Mouse (Mus musculus) telencephalon, adult 2 months (tissue): ENCODE data around the gene Pfn1.
A peak's percentile ranks its signal among the peaks of the same experiment; 100 is the strongest.

Experiments used
- DNase-seq: peaks from one replicate; pipeline ENCODE4 v3.0.0-alpha.2; 2011; ENCODE audit warnings: low read depth, low spot score

Gene Pfn1

DNA sequence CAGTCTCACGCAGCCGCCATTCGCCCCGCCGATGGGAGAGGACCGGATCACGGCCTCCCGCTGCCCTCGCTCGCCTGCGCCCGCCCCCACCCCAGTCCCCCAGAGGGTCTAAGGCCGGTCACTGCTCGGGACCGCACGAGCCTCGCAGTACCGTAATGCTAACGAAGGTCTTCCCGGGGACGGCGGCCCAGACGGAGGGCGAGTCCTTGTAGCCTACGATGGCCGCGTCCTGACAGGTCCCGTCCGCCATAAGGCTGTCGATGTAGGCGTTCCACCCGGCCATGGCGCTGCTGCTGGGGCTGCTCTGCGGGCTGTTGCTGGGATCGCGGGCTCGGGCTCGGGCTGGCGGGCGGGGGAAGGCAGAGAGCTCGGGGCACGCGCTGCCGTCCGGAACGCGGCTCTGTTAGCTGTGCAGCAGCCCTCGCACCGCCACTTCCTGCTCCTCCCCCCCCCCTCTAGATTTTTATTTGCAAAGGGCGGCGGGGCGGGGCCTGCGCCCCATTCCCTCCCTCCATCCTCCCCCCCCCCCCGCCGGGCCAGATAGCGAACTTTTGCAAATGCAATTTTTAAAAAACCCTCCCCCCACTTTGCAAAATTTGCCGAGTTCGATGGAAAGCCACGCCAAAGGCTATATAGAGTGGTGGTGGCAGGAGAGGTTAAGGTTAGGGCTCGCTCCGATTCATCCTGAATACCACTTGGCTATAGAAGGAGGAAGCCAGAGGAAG lies at the start of gene Pfn1:
TSS of gene Pfn1 (minus strand) at position 447 of the 725 bp plus-strand sequence.
- DNase-seq = peak; percentile 62

DNA sequence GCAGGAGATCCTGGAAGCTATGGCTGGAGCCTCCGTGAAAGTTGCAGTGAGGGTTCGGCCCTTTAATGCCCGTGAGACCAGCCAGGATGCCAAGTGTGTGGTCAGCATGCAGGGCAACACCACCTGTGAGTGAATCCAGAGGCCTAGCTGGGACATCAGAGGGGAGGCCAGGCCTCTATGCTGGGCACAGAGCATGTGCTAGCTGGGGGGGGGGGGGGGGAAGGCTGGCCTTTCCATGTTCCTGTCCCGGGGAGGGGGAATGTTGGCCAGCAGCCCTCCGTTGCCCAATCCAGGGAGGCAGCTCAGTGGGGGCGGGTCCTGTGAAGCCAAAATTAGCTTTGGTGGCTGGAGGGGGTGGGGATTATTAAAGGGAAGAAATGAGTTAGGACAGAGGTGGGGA lies 48.3 kb upstream of the Pfn1 start:
- DNase-seq = no peak

DNA sequence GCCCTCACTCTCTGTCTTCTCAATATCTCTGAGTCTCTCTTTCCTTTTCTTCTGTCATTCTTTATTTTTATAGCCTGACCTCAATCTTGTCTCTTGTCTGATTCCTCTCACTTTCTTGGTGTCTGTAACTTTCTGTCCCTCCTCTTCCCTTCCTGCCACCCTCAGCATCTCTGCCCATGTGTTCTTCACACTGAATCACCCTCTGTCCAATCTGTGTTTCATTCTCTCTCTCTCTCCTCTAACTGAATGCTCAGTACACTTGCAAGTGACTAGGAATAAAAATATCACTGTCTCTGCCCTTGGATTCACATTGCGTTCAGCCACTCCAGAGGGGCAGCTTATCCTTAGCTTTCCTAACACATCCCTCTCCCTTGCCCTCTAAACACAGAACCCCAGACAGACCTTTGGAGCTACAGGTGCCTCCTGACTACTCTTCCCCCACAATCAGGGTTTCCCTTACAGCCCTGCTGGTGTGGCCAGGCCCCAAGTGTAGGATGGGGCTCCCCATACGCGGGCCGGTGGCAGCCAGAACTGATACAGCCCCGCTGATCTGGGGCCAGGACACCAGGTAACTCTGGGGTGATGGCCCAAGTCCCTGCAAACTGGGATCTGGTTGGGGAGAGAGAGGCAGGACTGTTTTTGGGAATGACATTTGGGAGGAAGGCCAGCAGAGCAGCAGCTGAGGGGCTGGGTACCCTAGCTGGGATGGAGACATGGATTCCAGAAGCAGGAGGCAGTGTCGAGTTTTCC lies 47.7 kb upstream of the Pfn1 start:
- peak; percentile 36 for DNase-seq

DNA sequence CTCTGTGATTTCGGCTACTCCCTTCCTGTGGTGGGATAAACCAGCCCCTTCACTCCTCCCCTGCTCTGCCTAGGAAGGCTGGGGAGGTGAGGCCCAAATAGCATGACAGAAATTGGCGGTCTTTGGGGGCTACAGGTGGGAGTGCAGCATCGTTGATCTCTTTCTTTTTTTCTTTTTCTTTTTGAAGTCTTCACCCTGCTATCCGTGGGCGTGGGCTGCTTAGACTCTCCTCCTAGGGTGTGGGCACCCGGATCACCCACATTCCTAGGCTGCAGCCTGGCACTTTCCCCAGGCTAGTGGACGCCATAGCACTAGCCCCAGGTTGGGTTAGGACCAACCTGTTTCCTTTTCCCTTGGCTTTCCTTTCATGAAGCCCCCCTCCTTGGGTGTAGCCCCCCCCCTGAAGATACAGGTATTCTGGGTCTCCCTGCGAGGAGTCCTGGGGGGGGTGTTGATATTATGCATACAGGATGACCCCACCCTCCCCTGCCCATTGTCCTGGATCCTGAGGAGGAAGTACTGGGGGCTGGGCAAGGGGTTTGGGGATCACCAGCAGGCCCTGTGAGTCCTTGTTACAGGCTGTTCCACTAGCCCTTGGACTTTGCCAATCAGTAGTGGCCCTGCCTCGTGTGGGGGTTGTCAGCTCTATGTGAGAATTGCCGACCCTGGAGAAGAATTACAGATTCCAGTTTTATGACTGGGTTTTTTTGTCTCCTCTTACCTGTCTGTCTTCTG lies 46.9 kb upstream of the Pfn1 start:
- DNase-seq = no peak

DNA sequence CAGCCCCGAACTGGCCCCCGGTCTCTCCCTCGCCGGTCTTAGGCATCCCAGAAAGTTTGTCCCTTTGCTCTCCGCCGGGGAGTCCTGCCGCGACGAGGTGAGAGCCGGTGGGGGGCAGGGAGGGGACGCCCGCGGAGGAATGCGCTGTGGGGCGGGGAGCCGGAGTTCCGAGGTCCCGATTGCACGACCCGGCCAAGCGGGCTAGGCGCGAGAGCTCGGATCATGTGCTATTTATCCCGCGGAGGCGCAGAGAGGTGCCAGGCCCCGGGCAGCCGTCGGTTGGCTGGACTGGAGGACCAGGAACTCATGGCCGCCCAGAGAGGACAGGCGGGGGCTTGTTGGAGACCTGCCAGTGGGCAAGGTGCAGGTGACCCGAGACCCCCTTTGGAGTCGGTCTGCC lies 46.2 kb upstream of the Pfn1 start:
- DNase-seq = no peak

DNA sequence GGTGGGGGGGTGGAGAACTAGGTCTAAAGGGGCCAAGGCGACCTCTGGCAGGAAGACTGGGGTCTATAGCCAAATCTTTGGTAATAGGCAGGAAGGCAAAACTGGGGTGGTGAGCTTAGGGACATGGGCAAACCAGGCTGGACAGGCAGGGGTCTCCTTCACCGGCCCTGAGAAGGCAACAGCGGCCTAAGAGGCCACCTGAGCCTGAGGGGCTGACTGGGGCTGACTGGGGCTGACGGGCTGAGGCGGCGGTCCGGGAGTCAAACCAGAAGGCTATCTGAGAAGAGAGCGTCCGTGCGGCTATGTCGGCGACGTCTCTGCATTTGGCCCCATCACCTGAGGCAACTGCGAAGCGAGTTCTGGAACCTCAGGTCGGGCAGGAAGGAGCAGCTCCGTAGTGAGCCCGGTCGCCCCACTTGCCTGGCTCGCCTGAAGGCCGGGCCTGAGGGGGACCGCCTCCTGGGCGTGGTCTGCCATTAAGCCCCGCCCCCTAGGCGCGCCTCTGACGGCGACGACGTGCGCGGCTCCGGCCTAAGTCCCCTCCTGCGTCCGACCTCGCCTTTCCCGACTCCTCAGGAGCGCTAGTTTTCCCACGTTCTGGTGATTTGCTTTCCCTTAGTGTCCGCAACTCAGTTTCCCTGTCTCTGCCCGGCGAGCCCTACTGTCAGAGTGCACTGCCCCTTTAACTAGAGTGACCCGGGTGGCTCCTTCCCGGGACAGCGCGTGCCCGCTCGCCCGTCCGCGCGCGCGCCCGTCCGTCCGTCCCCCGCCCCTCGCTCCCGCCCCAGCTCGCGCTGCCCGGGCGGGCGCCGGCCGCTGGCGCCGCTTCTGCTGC lies 45.5 kb upstream of the Pfn1 start, which contains the start of the genes Inca1 and Kif1c:
TSS of gene Inca1 (minus strand) at position 434 of the 835 bp plus-strand sequence.
TSS of gene Kif1c (plus strand) at position 827 of the 835 bp plus-strand sequence.
- DNase-seq = peak; percentile 85

DNA sequence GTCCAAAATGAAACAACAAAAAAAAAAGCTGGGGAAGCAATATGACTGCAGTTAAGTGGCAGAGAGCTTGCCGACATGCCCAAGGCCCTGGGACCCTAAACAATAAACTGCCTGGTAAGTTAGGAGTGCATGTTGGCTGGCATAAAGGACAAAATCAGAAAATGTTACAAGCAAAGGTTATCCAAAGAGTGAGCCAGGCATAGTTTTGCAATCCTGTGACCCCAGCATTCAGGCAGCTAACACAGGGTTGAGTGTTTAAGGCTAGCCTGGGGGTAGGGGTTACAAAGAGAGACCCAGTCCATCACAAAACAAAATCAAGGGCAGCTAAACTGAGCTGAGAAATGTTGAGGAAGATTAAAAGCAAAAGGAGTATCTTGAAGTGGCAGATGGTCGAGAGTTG lies 44.6 kb upstream of the Pfn1 start:
- no peak for DNase-seq

DNA sequence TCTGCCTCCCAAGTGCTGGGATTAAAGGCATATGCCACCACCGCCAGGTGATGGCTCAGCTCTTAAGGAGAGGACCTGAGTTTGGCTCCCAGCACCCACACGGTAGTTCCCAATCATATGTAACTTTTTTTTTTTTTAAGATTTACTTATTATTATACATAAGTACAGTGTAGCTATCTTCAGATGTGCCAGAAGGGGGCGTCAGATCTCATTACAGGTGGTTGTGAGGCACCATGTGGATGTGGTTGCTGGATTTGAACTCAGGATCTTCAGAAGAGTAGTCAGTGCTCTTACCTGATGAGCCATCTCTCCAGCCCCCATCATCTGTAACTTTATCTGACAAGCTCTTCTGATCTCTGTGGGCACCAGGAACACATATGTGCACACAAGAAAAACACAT lies 42.9 kb upstream of the Pfn1 start:
- DNase-seq = no peak

DNA sequence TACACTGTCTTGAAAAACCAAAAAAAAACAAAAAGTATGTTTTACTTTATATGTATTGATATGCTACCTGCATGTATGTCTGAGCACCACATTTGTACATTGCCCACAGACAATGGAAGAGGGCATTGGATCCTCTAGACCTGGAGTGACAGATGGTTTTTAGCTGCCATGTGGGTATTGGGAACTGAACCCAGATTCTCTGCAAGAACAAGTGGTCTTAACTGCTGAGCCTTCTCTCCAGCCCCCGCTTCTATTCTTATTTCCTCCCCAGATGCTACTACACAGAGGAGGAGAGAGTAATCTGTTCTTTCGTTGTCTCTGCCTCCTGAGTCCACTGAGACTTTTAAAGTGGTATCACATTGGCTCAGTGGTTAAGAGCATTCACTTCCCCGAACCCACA lies 39.1 kb upstream of the Pfn1 start:
- DNase-seq = no peak

DNA sequence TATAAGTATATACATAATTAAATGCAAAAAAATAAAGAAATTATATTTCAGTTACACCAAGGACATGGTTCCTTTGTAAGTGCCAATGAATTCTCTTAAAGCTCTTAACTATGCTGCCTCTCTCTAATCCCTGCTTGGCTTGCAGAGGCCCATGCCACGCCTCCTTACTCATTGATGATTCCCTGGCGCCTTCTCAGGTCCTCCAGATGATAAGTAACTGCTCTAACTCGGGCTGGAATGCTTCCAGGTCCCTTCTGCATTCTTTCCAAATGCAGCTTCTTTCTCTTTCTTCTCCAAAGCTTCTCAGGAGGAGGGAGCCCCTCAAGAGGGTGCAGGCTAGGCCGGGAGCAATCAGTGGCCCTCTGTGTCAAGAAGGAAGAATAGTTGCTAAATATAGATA lies 35.1 kb upstream of the Pfn1 start:
- DNase-seq = no peak

DNA sequence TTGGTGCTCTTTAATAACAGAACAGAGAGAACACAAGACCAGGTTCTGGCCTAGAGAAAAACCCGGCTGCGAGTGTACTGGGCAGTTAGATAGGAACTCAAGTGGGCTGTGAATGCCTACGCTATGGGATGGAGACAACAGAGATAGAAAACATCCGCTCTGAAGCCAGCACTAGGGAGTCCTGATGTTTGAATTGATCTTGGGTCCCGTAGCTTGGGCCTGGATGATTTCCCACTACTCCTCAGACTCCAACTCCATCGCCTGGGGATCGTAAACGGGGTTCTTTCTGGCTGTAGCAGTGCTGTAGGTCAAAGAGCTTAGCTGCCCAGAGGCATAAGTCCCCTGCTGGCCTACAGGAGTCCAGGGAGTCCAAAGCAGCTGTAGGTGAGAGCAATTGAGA lies 33.9 kb upstream of the Pfn1 start:
- no peak for DNase-seq

DNA sequence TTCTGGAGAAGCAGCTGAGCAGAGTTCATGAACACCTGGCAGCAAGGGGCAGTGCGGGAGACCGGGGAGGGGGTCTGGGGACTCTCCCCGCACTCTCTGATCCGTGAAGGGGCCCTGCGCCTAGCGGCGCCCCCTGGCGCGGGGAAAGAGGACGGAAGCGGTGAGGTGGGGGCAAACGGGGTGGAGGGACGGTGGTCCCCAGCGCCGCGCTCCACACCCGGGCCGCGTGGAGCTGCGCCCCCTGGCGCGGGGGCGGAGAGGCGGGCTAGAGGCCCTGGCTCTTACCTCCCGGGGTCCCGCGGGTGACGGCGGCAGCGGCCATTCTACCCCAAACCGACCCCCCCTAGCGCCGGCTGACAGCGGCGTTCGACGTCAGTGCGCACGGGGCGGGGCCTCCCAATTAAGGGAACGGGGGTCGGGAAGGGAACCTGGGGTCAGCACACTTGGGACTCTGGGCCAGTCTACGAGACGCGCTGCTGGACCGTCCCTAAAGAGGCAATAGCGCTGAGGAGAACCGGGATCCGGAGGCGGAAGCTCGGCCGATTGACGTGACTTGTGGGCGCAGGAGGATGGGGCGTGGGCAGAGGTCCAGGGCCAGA lies 33.3 kb upstream of the Pfn1 start, which contains the start of gene Camta2:
TSS of gene Camta2 (minus strand) at position 505 of the 599 bp plus-strand sequence.
- no peak for DNase-seq

DNA sequence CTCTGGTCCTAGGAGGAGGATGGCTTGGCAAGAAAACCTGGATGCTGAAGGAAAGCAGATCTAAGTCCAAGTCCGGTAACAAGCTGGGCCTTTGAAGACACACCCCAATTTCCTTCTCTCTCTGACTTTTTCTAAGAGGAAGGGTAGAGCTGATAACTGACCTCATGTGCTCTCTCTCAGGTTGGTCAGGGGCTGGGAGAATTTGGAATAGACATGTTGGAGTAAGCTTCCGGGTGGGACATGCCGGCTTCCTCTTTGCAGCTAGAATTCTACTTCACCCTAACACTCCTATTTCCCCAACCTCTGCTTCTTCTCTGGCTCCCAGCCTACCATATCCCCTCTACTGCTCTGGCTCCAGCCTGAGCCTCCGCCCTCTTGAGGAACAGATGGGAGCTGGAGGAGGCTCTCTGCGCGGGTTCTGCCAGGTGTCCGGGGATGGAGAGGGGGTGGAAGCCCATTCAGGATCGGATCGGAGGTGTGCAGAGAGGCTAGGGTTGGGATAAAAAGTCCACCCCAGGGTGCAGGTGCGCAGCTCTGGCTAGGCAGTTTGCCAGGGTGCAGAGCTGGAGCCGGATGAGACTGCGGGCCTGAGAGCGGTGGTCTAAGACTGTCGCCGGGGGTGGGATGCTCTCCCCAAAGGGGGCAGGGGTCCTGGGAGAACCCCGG lies 32.6 kb upstream of the Pfn1 start:
- no peak for DNase-seq

DNA sequence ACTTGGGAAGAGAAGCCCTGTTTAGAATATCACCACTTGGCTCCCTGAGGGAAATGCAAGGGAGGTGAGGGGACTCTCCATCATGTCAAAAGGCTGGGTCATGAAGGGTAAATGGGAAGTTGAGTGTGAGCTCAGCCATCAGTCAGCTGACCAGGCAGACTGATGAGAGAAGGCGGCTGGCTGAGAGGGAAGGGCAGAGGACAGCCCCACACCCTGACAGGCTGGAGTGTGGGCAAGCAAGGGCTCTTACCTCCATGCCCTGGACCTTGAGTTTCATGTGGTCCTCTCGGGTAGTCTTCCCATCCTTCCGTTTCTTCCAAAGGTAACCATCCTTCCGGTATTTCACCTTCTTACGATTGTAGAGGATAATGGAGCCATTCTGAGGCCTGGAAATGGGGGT lies 29.2 kb upstream of the Pfn1 start:
- DNase-seq = no peak

DNA sequence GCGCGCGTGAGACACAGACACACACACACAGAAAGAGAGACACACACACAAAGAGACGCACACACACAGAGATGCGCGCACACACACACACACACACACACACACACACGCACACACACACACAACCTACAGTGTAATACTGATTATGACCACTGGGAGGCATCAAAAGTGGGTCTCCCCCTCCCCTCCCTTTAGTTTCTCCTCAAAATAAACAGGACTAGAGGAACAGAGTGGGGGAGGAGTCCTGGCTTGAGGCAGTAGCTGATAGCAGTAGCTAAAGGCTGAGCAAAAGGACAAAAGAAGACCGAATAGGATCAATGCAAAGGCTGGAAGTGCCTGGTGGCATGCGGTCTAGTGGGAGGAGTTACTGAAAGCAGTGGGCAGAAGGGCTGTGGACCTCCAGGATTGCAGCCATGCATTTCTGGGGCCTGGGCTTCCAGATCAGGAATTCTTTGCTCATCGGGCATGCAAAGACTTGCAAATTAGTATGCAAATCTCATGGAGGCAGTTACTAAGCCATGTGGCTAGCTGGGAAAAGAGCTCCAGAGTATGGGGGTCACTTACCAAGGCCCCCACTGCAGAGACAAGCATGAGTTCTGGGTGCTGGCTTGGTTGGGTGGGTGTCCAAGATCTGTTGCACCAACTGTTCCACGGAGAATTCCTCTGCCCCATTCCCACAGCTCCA lies 27.6 kb upstream of the Pfn1 start:
- no peak for DNase-seq

DNA sequence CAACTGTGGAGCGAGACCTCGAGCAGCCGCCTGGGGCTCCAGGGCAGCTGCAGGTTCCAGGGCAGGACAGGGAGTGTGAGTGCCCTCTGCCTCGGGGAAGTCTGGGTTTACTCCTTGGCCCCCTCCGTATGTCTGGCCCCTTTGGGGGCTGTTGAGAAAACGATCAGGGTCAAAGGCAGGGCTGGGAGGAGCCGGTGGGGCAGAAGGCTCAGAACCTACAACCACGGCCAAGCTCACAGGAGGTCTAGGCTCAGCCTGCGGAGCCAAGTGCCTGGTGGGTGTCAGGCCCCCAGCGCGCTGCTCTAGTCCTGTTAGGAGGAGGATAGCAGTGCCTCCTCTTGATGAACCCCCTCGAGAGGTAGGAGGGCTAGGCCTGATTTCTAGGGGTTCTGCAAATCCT lies 26.7 kb upstream of the Pfn1 start:
- no peak for DNase-seq

DNA sequence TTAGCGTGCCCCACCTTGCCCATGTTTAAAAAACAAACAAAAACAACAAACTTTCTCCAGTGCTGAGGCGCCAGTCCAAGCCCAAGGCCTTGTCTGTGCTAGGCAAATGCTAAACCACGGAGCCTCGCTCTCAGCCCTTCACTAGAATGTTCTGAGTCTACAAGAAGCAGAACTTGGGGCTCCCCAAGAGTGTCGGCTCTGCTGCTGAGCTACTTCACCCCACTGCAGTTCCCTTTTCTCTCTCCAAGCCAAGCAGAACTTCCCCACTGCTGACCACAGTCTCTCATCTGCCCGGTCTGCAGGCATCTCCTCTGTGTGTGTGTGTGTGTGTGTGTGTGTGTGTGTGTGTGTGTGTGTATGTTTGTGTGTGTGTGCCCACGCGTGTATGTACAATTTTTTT lies 25.4 kb upstream of the Pfn1 start:
- DNase-seq = no peak

DNA sequence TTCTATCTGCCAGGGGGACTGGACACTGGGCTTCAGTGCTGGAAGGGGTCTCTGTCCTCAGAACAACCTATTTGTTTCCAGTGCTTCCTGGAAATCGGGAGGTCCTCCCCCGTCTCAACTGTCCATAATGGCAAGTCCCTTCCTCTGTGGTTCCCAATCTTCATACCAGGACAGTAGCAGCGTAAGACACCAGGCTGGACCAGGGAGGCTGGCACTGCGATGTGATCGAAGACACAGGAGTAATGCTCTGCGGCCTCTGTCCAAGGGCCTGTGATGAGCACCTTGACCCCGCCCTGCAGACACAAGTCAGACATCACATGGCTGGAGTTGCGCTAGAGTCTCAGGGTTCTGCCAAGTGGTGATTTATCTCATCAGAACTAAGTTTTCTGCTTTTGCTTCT lies 24.9 kb upstream of the Pfn1 start:
- DNase-seq = no peak

DNA sequence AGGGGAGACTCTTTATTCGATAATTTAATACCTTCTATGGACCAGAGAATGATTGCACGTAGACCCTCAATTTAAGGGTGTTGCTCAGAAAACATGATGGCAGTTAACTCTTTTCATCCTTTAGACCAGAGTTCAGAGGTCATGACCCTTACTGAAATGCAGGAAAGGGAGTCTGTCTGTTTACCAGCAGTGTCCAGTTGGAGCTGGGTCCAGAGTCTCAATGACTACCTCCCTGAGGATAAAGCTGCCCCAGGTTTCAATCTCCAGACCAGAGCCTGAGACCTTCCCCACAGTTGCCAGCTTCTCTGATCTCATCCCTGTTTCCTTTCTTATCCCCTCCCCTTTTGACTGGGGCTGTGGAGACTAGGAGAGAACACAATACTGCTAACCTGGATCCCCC lies 24.1 kb upstream of the Pfn1 start:
- DNase-seq = no peak

DNA sequence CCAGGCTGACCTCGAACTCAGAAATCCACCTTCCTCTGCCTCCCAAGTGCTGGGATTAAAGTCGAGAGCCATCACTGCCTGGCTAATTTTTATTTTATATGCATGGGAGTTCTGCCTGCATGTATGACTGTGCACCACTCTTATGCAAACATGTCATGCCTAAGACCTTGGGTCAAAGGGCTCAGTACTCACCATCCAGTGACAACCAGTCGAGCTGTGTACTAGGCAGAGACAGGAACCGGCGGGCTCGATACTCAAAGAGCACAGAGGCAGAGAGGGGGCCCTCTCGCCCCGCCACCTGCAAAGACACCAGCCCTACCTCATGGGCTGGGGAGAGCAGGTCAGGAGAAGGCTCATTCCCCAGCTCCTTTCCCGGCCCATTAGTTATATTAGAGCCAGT lies 23.6 kb upstream of the Pfn1 start:
- no peak for DNase-seq
